Mouse (Mus musculus): ENCODE data around the gene Itgb5. TPM values are rescaled to one million over a fixed set of nuclear protein-coding genes. Genes with fewer than 3 reads are reported as not detected.

Itgb5 gene
- polyA plus RNA-seq, 1 experiment from 2014 or later = 42.4 TPM

DNA sequence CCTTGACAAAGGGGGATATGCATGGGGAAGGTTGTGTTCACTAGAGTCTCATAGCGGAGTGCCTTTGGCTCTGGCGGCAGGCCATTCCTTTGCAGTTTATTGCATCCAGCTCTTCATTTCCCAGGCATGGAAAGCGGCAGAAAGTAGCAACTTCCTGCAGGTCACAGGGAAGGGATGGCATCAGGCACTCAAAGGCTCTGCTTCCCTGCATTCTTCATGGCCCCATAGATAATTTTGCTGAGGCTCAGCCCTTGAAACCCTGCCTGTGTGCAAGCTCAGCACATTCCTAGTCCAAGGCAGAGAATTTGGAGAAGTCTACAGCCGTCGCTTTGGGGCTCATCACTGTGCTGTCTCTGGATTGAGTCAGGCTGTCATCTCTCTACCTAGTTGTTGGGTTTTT, 87.9 kb downstream of the Itgb5 start:
- no peaks in the 10 kb centered on the region for H3K27me3 ChIP-seq (ENCODE audit: control insufficient read depth, insufficient read depth, low read length)
- H3K9ac ChIP-seq (ENCODE audit: low read depth, low read length) = no peak overlapping the region
- H3K27ac ChIP-seq (ENCODE audit: low read depth, low read length) = peak overlapping the region; percentile 62; the same call in 1 of the 2 replicates
- no peaks in the 10 kb centered on the region; the same call in 1 of the 2 replicates for H3K36me3 ChIP-seq (ENCODE audit: control insufficient read depth, insufficient read depth, low read length)
- H3K4me3 ChIP-seq (ENCODE audit: low read depth, low read length) = no peak overlapping the region
- ATAC-seq (replicated peaks; ENCODE audit: insufficient number of reproducible peaks, low FRiP score, low TSS enrichment) = no peak
- peaks cover 45% of the 10 kb centered on the region for H3K4me1 ChIP-seq (ENCODE audit: control insufficient read depth, insufficient read depth, low read length)
- no peaks in the 10 kb centered on the region for H3K9me3 ChIP-seq (replicated peaks; ENCODE audit: control insufficient read depth, low read length)
- WGBS (ENCODE audit: insufficient replicate concordance) = 40% methylated on average over 5 of the region's 5 CpGs
- no peak overlapping the region for H3K4me2 ChIP-seq

DNA sequence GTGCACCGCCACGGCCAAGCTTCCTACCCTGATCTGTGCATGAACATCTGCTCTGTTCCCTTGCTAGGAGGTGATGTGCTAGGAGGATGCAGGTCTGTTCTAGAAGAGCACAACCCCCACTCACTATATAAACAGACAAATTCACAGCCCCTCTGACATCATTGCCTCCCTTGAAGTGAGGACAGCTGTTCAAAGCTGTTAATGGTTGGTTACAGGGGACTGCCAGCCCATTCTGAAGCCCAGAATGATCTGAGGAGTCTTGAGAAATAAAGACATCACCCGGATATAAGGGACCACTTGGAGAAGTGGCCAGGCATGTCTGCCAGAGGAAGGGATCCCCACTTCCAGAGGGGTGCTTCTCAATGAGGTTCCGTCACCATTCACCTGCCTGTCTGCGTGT, 88.5 kb downstream of the Itgb5 start:
- no peak for ATAC-seq (replicated peaks; ENCODE audit: insufficient number of reproducible peaks, low FRiP score, low TSS enrichment)

DNA sequence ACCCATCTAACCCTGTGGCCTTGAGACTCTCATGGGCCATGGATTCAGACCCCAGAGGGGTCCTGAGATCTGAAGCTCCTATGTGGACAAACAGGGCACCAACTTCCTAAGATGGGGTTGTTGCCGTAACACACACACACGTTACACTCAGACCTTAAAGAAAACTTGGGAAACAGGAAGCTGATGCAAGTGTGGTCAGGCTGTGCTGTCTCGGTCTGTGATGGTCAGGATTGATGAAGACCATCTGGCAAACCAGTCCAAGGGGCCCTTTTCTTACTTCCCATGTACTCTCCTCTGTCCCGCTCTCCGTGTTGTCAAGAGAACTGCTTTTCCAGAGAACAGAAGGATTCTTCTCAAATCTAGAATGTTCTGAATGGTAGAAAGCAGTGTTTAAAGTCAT, 92.0 kb downstream of the Itgb5 start:
- Histone ChIP-seq H3K4me1 (ENCODE audit: control insufficient read depth, insufficient read depth, low read length) (peaks cover 50% of the 10 kb centered on the region), H3K4me2 (no peak overlapping the region), H3K4me3 (ENCODE audit: low read depth, low read length) (no peak overlapping the region), H3K36me3 (ENCODE audit: control insufficient read depth, insufficient read depth, low read length) (no peaks in the 10 kb centered on the region; the same call in 1 of the 2 replicates), H3K9ac (ENCODE audit: low read depth, low read length) (no peak overlapping the region; the same call in 1 of the 2 replicates), H3K9me3 (replicated peaks; ENCODE audit: control insufficient read depth, low read length) (0 out of 2 replicates have a peak, but pooled peaks cover 2% of the 10 kb centered on the region), H3K27me3 (ENCODE audit: control insufficient read depth, insufficient read depth, low read length) (no peaks in the 10 kb centered on the region), H3K27ac (ENCODE audit: low read depth, low read length) (peak overlapping the region; percentile 62; the same call in 1 of the 2 replicates)
- ATAC-seq (replicated peaks; ENCODE audit: insufficient number of reproducible peaks, low FRiP score, low TSS enrichment) = no peak
- WGBS (ENCODE audit: insufficient replicate concordance) = 61% methylated on average over 5 of the region's 5 CpGs

More for the DNA sequence above, 88.5 kb downstream of the Itgb5 start:
- H3K4me1 ChIP-seq (ENCODE audit: control insufficient read depth, insufficient read depth, low read length) = peaks cover 51% of the 10 kb centered on the region
- peak overlapping the region; percentile 62; the same call in 1 of the 2 replicates for H3K27ac ChIP-seq (ENCODE audit: low read depth, low read length)
- H3K4me2 ChIP-seq = no peak overlapping the region
- H3K36me3 ChIP-seq (ENCODE audit: control insufficient read depth, insufficient read depth, low read length) = no peaks in the 10 kb centered on the region; the same call in 1 of the 2 replicates
- WGBS (ENCODE audit: insufficient replicate concordance) = 66% methylated on average over 5 of the region's 5 CpGs
- H3K4me3 ChIP-seq (ENCODE audit: low read depth, low read length) = no peak overlapping the region
- no peak overlapping the region for H3K9ac ChIP-seq (ENCODE audit: low read depth, low read length)
- H3K9me3 ChIP-seq (replicated peaks; ENCODE audit: control insufficient read depth, low read length) = no peaks in the 10 kb centered on the region
- H3K27me3 ChIP-seq (ENCODE audit: control insufficient read depth, insufficient read depth, low read length) = no peaks in the 10 kb centered on the region

DNA sequence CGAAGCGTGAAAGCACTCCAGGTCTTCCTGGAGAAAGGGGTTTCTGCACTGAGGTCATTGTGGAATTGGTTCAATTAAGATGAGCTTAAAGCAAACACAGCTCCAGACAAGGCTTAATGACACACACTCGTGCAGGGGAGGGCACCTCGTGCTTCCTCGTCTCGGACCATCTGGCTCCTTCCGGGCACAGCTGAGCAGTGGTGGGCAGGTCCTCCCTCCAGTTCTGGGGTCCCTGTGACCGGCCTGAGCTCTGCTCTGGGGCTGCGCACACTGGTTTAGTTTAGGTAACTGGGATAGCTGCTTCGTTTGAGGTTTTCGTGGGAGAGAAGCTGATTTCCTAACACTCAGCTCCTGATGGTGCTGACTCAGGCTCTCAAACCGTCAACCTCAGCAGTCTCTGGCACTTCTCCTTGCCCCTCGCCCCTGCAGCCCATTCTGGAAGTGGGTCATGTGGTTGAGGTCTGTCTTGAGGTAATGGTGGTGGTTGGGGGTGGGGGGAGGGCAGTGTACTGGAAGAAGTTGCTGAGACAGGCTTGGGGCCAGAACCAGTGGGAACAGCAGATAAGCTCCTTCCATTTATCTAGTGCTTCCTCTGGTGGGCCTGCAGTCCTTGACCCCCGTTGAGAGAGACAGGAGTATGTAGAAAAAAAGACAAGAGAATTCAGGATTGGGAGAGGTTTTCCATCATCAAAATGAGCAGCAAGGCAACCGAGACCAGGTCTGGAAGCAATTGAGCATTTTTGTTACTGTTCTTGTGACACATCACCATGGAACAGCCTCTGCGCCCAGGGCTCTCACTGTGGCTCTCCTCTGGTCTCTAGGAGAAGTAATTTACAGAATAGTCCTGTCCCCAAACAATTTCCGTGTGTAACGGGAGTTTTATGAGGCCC, 92.9 kb downstream of the Itgb5 start:
- H3K27me3 ChIP-seq (ENCODE audit: control insufficient read depth, insufficient read depth, low read length) = no peaks in the 10 kb centered on the region
- ATAC-seq (replicated peaks; ENCODE audit: insufficient number of reproducible peaks, low FRiP score, low TSS enrichment) = no peak
- H3K4me2 ChIP-seq = no peak overlapping the region
- 29% methylated on average over 18 of the region's 18 CpGs for WGBS (ENCODE audit: insufficient replicate concordance)
- no peaks in the 10 kb centered on the region; the same call in 1 of the 2 replicates for H3K36me3 ChIP-seq (ENCODE audit: control insufficient read depth, insufficient read depth, low read length)
- H3K4me1 ChIP-seq (ENCODE audit: control insufficient read depth, insufficient read depth, low read length) = peaks cover 41% of the 10 kb centered on the region
- no peak overlapping the region for H3K4me3 ChIP-seq (ENCODE audit: low read depth, low read length)
- H3K27ac ChIP-seq (ENCODE audit: low read depth, low read length) = peak overlapping the region; percentile 62
- H3K9ac ChIP-seq (ENCODE audit: low read depth, low read length) = peak overlapping the region; percentile 35; the same call in 1 of the 2 replicates
- H3K9me3 ChIP-seq (replicated peaks; ENCODE audit: control insufficient read depth, low read length) = 0 out of 2 replicates have a peak, but pooled peaks cover 2% of the 10 kb centered on the region

DNA sequence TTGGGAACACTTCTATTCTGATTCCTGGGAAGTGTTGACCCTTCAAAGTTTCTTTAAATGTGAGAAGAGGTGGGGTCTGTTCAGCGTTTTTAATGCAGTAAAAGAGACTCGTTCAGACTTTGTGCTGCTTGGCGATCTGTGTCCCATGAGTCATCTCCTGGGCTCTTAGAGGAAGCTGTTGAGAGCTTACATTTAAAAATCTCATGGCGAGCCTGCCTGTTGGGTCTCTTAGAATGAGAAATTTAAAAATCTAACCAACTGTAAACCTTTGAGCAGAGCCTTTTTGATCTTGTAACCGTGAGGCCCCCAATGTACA, 93.5 kb downstream of the Itgb5 start:
- Histone ChIP-seq H3K36me3 (ENCODE audit: control insufficient read depth, insufficient read depth, low read length) (no peaks in the 10 kb centered on the region; the same call in 1 of the 2 replicates), H3K27ac (ENCODE audit: low read depth, low read length) (peak overlapping the region; percentile 47; the same call in 1 of the 2 replicates)

GRCm38 (mm10) chr16:33923758-33924157, 94.3 kb downstream of the Itgb5 start:
- no peaks in the 10 kb centered on the region; the same call in 1 of the 2 replicates for H3K36me3 ChIP-seq (ENCODE audit: control insufficient read depth, insufficient read depth, low read length)
- H3K27ac ChIP-seq (ENCODE audit: low read depth, low read length) = no peak overlapping the region
- peaks cover 40% of the 10 kb centered on the region for H3K4me1 ChIP-seq (ENCODE audit: control insufficient read depth, insufficient read depth, low read length)
- H3K9ac ChIP-seq (ENCODE audit: low read depth, low read length) = no peak overlapping the region
- H3K4me2 ChIP-seq = no peak overlapping the region
- ATAC-seq (replicated peaks; ENCODE audit: insufficient number of reproducible peaks, low FRiP score, low TSS enrichment) = no peak
- 53% methylated on average over 8 of the region's 8 CpGs for WGBS (ENCODE audit: insufficient replicate concordance)
- H3K27me3 ChIP-seq (ENCODE audit: control insufficient read depth, insufficient read depth, low read length) = no peaks in the 10 kb centered on the region
- H3K9me3 ChIP-seq (replicated peaks; ENCODE audit: control insufficient read depth, low read length) = 0 out of 2 replicates have a peak, but pooled peaks cover 2% of the 10 kb centered on the region
- no peak overlapping the region for H3K4me3 ChIP-seq (ENCODE audit: low read depth, low read length)

More for the DNA sequence above, 93.5 kb downstream of the Itgb5 start:
- Histone ChIP-seq H3K27me3 (ENCODE audit: control insufficient read depth, insufficient read depth, low read length) (no peaks in the 10 kb centered on the region), H3K9ac (ENCODE audit: low read depth, low read length) (no peak overlapping the region), H3K9me3 (replicated peaks; ENCODE audit: control insufficient read depth, low read length) (0 out of 2 replicates have a peak, but pooled peaks cover 2% of the 10 kb centered on the region), H3K4me2 (no peak overlapping the region), H3K4me1 (ENCODE audit: control insufficient read depth, insufficient read depth, low read length) (peaks cover 35% of the 10 kb centered on the region), H3K4me3 (ENCODE audit: low read depth, low read length) (no peak overlapping the region)
- WGBS (ENCODE audit: insufficient replicate concordance) = 44% methylated on average over 5 of the region's 5 CpGs
- no peak for ATAC-seq (replicated peaks; ENCODE audit: insufficient number of reproducible peaks, low FRiP score, low TSS enrichment)

DNA sequence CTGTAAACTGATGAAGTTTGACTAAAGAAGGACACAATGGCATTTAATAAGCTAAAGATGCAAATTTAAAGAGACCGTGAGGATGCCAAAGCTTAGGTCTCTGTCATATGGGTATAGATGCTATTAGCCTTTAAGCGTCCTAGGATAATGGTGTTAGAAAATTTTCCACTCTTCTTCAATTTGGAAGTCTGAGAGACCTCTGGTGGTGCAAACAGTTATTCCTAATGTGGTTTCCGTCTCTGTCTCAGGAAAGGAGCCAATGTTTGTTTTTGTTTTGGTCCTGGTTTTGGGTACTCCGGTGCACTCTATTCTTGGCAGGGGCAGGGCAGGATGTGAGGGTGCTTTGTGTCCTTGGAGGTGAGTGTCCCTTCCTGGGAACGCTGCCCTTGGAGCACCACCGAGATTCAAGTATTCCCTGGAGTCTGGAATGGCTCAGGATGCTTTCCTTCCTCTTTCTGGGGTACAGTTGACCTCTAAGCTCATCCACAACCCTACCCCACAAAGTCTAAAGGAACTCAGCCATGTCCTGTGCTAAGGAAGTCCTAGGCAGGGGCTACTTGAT, 97.9 kb downstream of the Itgb5 start:
- WGBS (ENCODE audit: insufficient replicate concordance) = 61% methylated on average over 6 of the region's 6 CpGs
- Histone ChIP-seq H3K27ac (ENCODE audit: low read depth, low read length) (no peak overlapping the region), H3K36me3 (ENCODE audit: control insufficient read depth, insufficient read depth, low read length) (peaks cover 3% of the 10 kb centered on the region; the same call in 1 of the 2 replicates), H3K27me3 (ENCODE audit: control insufficient read depth, insufficient read depth, low read length) (no peaks in the 10 kb centered on the region), H3K4me3 (ENCODE audit: low read depth, low read length) (no peak overlapping the region), H3K9ac (ENCODE audit: low read depth, low read length) (no peak overlapping the region), H3K9me3 (replicated peaks; ENCODE audit: control insufficient read depth, low read length) (0 out of 2 replicates have a peak, but pooled peaks cover 2% of the 10 kb centered on the region), H3K4me1 (ENCODE audit: control insufficient read depth, insufficient read depth, low read length) (peaks cover 42% of the 10 kb centered on the region), H3K4me2 (no peak overlapping the region)
- no peak for ATAC-seq (replicated peaks; ENCODE audit: insufficient number of reproducible peaks, low FRiP score, low TSS enrichment)

- 0 out of 2 replicates have a peak, but pooled peaks cover 2% of the 10 kb centered on the region for H3K9me3 ChIP-seq (replicated peaks; ENCODE audit: control insufficient read depth, low read length)
- peaks cover 3% of the 10 kb centered on the region; the same call in 1 of the 2 replicates for H3K36me3 ChIP-seq (ENCODE audit: control insufficient read depth, insufficient read depth, low read length)
- no peak overlapping the region for H3K4me3 ChIP-seq (ENCODE audit: low read depth, low read length)
- ATAC-seq (replicated peaks; ENCODE audit: insufficient number of reproducible peaks, low FRiP score, low TSS enrichment) = 0 out of 2 replicates have a peak, but pooled peaks have one; percentile 60
- WGBS (ENCODE audit: insufficient replicate concordance) = 39% methylated on average over 9 of the region's 9 CpGs
- no peak overlapping the region; the same call in 1 of the 2 replicates for H3K4me2 ChIP-seq
- peak overlapping the region; percentile 79 for H3K27ac ChIP-seq (ENCODE audit: low read depth, low read length)
- H3K27me3 ChIP-seq (ENCODE audit: control insufficient read depth, insufficient read depth, low read length) = no peaks in the 10 kb centered on the region
- no peak overlapping the region for H3K9ac ChIP-seq (ENCODE audit: low read depth, low read length)
- H3K4me1 ChIP-seq (ENCODE audit: control insufficient read depth, insufficient read depth, low read length) = peaks cover 28% of the 10 kb centered on the region
Measured at GRCm38 (mm10) chr16:33928788-33929462, 99.5 kb downstream of the Itgb5 start.

All from heart, embryonic 11.5 days (tissue).